Mouse (Mus musculus) G1E (cell line): ENCODE results near the gene Olfr521. TPM values are rescaled to one million over a fixed set of nuclear protein-coding genes. Genes with fewer than 3 reads are reported as not detected.

Experiments
- ATAC-seq: 2 replicates; pipeline ENCODE4 v1.8.0; 2016; ENCODE audit warnings: mild to moderate bottlenecking; ENCODE audit not compliant: insufficient number of reproducible peaks, poor library complexity, low FRiP score, severe bottlenecking; ENCODE audit errors: extremely low read depth
- DNase-seq: peaks from one replicate; pipeline ENCODE4 v3.0.0; 2012; ENCODE audit warnings: low spot score
- H3K27me3 ChIP-seq: 2 replicates; pipeline ENCODE4 v1.6.1; 2012; ENCODE audit warnings: mild to moderate bottlenecking, low read length, inconsistent platforms; ENCODE audit not compliant: insufficient read depth
- H3K36me3 ChIP-seq: replicated peaks from 2 replicates; pipeline ENCODE3; 2012; ENCODE audit warnings: mild to moderate bottlenecking, inconsistent platforms
- H3K4me1 ChIP-seq: 2 replicates; pipeline ENCODE4 v1.6.1; 2012; ENCODE audit warnings: low read depth, low read length, inconsistent platforms, mixed read lengths; ENCODE audit not compliant: insufficient read depth
- H3K4me3 ChIP-seq: 2 replicates; pipeline ENCODE4 v1.5.1; 2012; ENCODE audit warnings: low read depth, mild to moderate bottlenecking, inconsistent platforms, low read length, moderate library complexity, mixed read lengths
- H3K9me3 ChIP-seq: replicated peaks from 2 replicates; pipeline ENCODE4 v1.6.1; 2012; ENCODE audit warnings: inconsistent platforms
- CTCF ChIP-seq: IDR thresholded peaks from 2 replicates; pipeline ENCODE4 v1.5.1; 2012; ENCODE audit warnings: low read depth, low read length, inconsistent platforms, mixed read lengths
- GATA1 ChIP-seq: IDR thresholded peaks from 2 replicates; pipeline ENCODE4 v1.6.1; 2012; ENCODE audit warnings: borderline replicate concordance, low read length, inconsistent platforms, mixed read lengths
- GATA2 ChIP-seq: IDR thresholded peaks from 2 replicates; pipeline ENCODE4 v1.6.1; 2012; ENCODE audit warnings: low read depth, low read length, inconsistent platforms, borderline replicate concordance
- POLR2AphosphoS5 ChIP-seq: IDR thresholded peaks from 2 replicates; pipeline ENCODE4 v1.6.1; 2012; ENCODE audit warnings: low read depth, low read length, inconsistent platforms; ENCODE audit not compliant: insufficient replicate concordance
- TAL1 ChIP-seq: conservative IDR thresholded peaks from 2 replicates; pipeline ENCODE4 v1.6.1; 2012; ENCODE audit warnings: low read depth, low read length, inconsistent platforms, mixed read lengths
- polyA plus RNA-seq: library from polyadenylated mRNA; stranded (reverse); fragments of >175 nt; gene quantifications from 2 replicates; pipeline ENCODE4 v1.2.3, GENCODE M21; 2012
- total RNA-seq, 2 experiments: library from RNA; stranded (forward) in 1 of 2; stranded (reverse) in 1 of 2; fragments of 200-1000 nt in 1 of 2; fragments of >200 nt in 1 of 2; fragmentation: Nextera tagmentation in 1 of 2; gene quantifications; 2 replicates each; pipeline ENCODE4 v1.2.3; 2014 to 2017

The Olfr521 gene
- total and polyA plus RNA-seq, 3 experiments = 0.05 TPM; not detected in 2

- no peak for DNase-seq
- no peak for TF ChIP-seq TAL1
- no peak overlapping the region for H3K4me3 ChIP-seq
- no peaks in the 10 kb centered on the region for H3K9me3 ChIP-seq
- no peak for ATAC-seq
- peaks cover 5% of the 10 kb centered on the region; the same call in 1 of the 2 replicates for H3K4me1 ChIP-seq
- 0 out of 2 replicates have a peak, but pooled peaks cover 3% of the 10 kb centered on the region for H3K27me3 ChIP-seq
- no peaks in the 10 kb centered on the region for H3K36me3 ChIP-seq
Measured at GRCm38 (mm10) chr7:99781916-99782315, 18.6 kb downstream of the Olfr521 start.

GRCm38 (mm10) chr7:99783421-99783820, 20.1 kb downstream of the Olfr521 start:
- no peak for ATAC-seq
- Histone ChIP-seq H3K27me3 (peaks cover 7% of the 10 kb centered on the region; the same call in 1 of the 2 replicates), H3K4me1 (peaks cover 5% of the 10 kb centered on the region; the same call in 1 of the 2 replicates), H3K36me3 (no peaks in the 10 kb centered on the region), H3K4me3 (no peak overlapping the region), H3K9me3 (no peaks in the 10 kb centered on the region)
- TF ChIP-seq TAL1 (no peak), GATA2 (no peak), GATA1 (no peak), POLR2AphosphoS5 (no peak)
- no peak for DNase-seq

GRCm38 (mm10) chr7:99785553-99785952, 22.2 kb downstream of the Olfr521 start:
- ATAC-seq (no peak), DNase-seq (no peak)
- H3K9me3 ChIP-seq = no peaks in the 10 kb centered on the region
- H3K27me3 ChIP-seq = peaks cover 5% of the 10 kb centered on the region; the same call in 1 of the 2 replicates
- no peaks in the 10 kb centered on the region for H3K36me3 ChIP-seq
- H3K4me1 ChIP-seq = peaks cover 5% of the 10 kb centered on the region; the same call in 1 of the 2 replicates
- no peak overlapping the region for H3K4me3 ChIP-seq
- no peak for TF ChIP-seq CTCF
- TF ChIP-seq GATA2 = no peak
- TF ChIP-seq GATA1 = no peak
- no peak for TF ChIP-seq TAL1
- TF ChIP-seq POLR2AphosphoS5 = no peak

GRCm38 (mm10) chr7:99786774-99787173, 23.5 kb downstream of the Olfr521 start:
- TF ChIP-seq TAL1 (no peak), CTCF (no peak), GATA1 (no peak), POLR2AphosphoS5 (no peak), GATA2 (no peak)
- DNase-seq = no peak
- no peaks in the 10 kb centered on the region for H3K9me3 ChIP-seq

GRCm38 (mm10) chr7:99787935-99788334, 24.6 kb downstream of the Olfr521 start:
- DNase-seq = no peak
- ATAC-seq = no peak
- no peaks in the 10 kb centered on the region for H3K9me3 ChIP-seq
- TF ChIP-seq TAL1 = no peak
- no peak for TF ChIP-seq CTCF
- no peak for TF ChIP-seq GATA1
- TF ChIP-seq POLR2AphosphoS5 = no peak
- TF ChIP-seq GATA2 = no peak
- no peaks in the 10 kb centered on the region for H3K36me3 ChIP-seq
- no peaks in the 10 kb centered on the region for H3K4me1 ChIP-seq
- H3K4me3 ChIP-seq = no peak overlapping the region
- peaks cover 21% of the 10 kb centered on the region for H3K27me3 ChIP-seq

More at GRCm38 (mm10) chr7:99786774-99787173, 23.5 kb downstream of the Olfr521 start:
- H3K4me1 ChIP-seq = peaks cover 5% of the 10 kb centered on the region; the same call in 1 of the 2 replicates
- ATAC-seq = no peak
- H3K36me3 ChIP-seq = no peaks in the 10 kb centered on the region
- peaks cover 16% of the 10 kb centered on the region for H3K27me3 ChIP-seq
- H3K4me3 ChIP-seq = no peak overlapping the region

- Histone ChIP-seq H3K27me3 (peaks cover 21% of the 10 kb centered on the region), H3K4me3 (no peak overlapping the region), H3K4me1 (no peaks in the 10 kb centered on the region), H3K9me3 (no peaks in the 10 kb centered on the region), H3K36me3 (no peaks in the 10 kb centered on the region)
- TF ChIP-seq TAL1 = no peak
- no peak for TF ChIP-seq CTCF
- TF ChIP-seq POLR2AphosphoS5 = no peak
- TF ChIP-seq GATA2 = no peak
- TF ChIP-seq GATA1 = no peak
- DNase-seq (no peak), ATAC-seq (no peak)
Measured at GRCm38 (mm10) chr7:99788563-99788962, 25.3 kb downstream of the Olfr521 start.
